Mouse (Mus musculus) 3134 (cell line): ENCODE measurements around the gene Pnrc1.

Source experiments
- DNase-seq: peaks from one replicate; pipeline ENCODE4 v3.0.0-alpha.2; 2011; ENCODE audit warnings: low spot score; ENCODE audit not compliant: insufficient read length; ENCODE audit errors: extremely low read depth

Pnrc1 gene

DNA sequence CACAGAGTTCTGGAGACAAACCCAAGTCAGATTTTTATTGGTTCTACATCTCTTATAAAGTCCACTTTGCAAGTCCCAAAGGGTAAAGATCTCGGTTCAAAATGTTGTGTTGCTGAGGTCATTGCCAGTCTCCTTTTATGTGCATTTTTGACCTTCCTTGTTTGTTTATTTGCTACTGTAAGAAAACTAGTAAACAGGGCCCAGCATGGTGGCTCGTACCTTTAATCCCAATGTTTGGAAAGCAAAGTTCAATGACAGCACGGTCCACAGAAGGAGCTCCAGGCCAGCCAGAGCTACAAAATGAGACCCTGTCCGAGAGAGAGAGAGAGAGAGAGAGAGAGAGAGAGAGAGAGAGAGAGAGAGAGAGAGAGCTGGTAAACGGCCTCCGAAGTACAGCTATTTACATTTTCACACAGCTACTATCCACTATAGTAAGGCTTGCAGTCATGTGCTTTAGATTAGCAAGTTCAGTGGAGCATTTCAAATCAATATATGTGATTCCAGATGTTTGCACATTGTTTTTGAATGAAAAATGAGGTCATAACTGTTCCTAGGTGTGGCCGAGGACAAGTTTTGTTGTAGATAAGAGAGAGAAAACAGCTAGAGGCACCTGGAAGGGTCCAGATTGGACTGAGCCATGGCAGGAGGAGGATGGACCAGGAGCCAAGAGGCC is 65.8 kb downstream of the Pnrc1 start:
- DNase-seq, result no peak

DNA sequence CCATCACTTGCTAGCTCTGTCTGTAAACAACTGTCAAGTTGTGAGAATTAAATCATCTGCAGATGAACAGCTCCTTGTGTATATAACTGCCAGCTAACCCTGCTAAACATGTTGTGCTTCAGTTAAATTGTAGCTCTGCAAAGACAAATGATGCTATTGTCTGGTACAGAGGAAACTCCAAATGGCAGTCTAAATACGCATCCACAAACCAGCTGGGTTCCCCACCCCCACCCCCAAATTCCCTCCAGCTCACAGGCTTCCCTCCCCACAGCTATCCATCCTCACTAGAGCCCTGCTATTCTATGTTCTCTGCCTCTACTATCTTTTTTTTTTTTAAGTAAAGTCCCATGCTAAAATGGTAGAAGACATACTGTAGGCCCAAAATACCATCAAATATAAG is 68.1 kb downstream of the Pnrc1 start:
- DNase-seq, result no peak

DNA sequence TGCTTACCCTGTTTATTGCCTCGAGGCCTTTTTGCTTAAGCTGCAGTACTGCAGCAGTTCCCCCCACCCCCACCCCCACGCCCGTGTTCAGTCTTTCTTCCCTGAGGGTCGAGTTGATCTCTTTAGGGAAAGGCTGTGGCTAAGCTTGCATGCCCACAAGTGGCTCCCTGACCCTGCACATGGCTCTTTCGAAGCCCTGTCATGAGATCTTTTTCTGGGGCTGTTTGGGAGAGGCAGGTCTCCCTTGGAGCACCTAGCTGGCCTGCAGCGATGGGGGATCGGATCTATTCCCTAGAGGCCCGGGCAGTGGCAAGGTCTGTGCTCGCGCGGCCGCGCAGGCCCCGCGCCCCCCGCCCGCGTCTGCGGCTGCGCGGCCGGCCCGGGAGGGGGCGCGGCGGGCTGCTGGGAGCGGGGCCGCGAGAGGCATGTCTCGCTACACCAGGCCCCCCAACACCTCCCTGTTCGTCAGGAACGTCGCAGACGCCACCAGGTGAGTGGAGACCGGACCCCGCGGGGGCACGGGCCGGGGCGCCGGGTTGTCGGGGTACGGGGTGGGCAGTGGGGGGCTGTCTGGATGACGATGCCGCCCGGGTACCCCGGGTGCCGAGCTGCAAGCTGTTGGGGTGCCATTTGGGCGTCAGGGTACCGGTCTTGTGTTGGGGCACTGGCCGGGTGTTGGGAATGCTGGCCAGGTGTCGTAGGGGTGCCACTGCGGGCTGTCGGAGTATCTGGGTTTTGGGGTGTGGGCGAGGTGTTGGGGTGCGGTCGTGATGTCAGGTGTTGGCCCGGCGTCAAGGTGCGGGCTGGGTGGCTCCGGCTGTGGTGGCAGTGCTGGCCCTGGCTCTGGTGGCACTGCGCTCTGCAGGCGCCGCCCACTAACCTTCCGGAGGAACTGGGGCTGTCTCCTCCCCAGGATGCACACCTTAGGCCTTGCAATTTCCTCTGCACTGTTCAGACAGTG is 80.8 kb downstream of the Pnrc1 start, which contains the start of gene Srsf12:
Gene Srsf12, plus strand, starts transcription at position 111 of the 961 bp plus-strand sequence.
- DNase-seq, result no peak

DNA sequence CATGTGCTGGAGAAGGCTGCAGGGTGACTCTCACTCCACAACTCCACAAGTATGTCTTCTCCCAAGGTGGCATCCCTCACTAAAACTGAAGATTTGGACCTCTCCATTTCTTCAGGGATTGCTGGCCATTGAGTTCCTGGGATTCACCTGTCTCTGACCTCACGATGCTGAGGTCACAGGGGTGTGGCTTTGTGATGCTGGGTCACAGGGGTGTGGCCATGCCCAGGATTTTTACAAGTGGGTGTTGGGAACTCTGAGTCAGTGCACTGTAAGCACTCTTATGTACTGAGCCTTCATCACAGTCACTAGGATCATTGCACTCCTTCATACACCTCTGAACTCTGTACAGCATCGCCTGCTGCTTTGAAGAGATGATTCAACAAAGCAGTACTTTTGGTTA is 82.4 kb downstream of the Pnrc1 start:
- DNase-seq, result no peak

DNA sequence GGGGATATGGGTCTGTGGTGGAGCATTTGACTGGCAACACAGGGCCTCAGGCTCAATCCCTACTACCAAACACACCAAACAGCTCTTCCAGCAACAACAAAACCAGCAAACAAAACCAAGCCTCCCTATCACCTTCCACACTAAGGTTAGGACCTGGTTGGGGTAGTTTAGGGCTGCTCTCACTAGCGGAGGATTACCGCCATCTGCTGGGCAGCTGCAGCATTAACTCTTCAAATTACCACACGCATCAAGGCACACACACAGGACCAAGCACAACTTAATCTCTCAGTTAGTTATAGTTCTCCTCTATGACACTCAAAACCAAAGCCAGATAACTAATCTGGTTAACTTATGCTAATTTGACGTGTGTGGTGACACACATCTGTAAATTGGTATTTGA is 85.3 kb downstream of the Pnrc1 start:
- no peak for DNase-seq

DNA sequence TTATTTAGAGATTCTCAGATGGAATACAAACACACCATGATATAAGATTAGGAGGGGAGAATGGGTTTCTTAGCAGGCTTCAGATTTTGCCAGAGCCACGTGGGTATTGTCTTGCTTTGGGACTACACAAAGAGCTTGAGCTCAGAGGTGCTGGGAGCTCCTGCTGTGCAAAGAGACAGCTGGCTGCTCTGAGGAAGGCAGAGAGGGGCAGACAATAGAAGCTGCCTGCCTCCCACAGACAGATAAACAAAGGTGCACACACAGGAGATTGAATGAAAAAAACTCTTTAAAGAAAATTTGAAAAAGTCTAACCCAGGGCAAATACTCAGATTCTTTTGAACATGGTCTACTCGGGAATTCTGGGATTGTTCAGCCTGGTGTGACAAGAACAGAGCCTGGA is 91.8 kb downstream of the Pnrc1 start:
- DNase-seq, result no peak
